In genomic region chr19:60812036-60812389, GRCm38 (mm10) we compare ENCODE assay signal across 8 mouse cellular contexts. TPM values are rescaled to one million over a fixed set of nuclear protein-coding genes. Genes with fewer than 3 reads are reported as not detected.
DNase-seq lines count a peak whose midpoint lies in the region; ATAC-seq and TF ChIP-seq lines count a peak whose summit lies in the region.

No protein-coding gene starts in this region.

- WGBS in lung, adult 2 months = 15% methylated on average over 10 of the region's 10 CpGs
- 21% methylated on average over 10 of the region's 10 CpGs for WGBS in embryonic facial prominence, embryonic 14.5 days
- 28% methylated on average over 10 of the region's 10 CpGs for WGBS in limb, embryonic 10.5 days
- WGBS in neural tube, embryonic 14.5 days = 17% methylated on average over 10 of the region's 10 CpGs

- H3K27me3 ChIP-seq in embryonic facial prominence, embryonic 14.5 days (replicated peaks; ENCODE audit: control insufficient read depth, insufficient read depth, low read length) = no peaks in the 10 kb centered on the region
- no peaks in the 10 kb centered on the region for H3K27me3 ChIP-seq in limb, embryonic 10.5 days (ENCODE audit: low read depth, poor library complexity, severe bottlenecking)
- no peaks in the 10 kb centered on the region for H3K27me3 ChIP-seq in neural tube, embryonic 14.5 days (ENCODE audit: control insufficient read depth, insufficient read depth, low read length)

- H3K9me3 ChIP-seq in embryonic facial prominence, embryonic 14.5 days (ENCODE audit: control insufficient read depth, low read length) = no peaks in the 10 kb centered on the region
- H3K9me3 ChIP-seq in limb, embryonic 10.5 days (replicated peaks) = no peaks in the 10 kb centered on the region
- H3K9me3 ChIP-seq in neural tube, embryonic 14.5 days (ENCODE audit: control insufficient read depth, low read length) = no peaks in the 10 kb centered on the region

- intact Hi-C loops in gastrocnemius, postnatal 14 days (cut with DNase I; ENCODE audit: low total_unique reads) = no loop called here

- H3K4me2 ChIP-seq in embryonic facial prominence, embryonic 14.5 days (ENCODE audit: low read depth, low read length) = peak overlapping the region; percentile 72
- H3K4me2 ChIP-seq in neural tube, embryonic 14.5 days (ENCODE audit: low read depth, low read length) = peak overlapping the region; percentile 69

- TF ChIP-seq POLR2A in lung, adult 2 months (IDR thresholded peaks at IDR 0.05; ENCODE audit: borderline replicate concordance, extremely low read depth, low read depth, low read length) = no peak

- DNase-seq in lung, adult 2 months = no peak
- no peak for DNase-seq in lung, postnatal 4 days
- DNase-seq in embryonic facial prominence, embryonic 14.5 days (ENCODE audit: low spot score) = no peak
- DNase-seq in limb, embryonic 10.5 days (ENCODE audit: low spot score) = no peak
- no peak for DNase-seq in adrenal gland, postnatal 25 days
- no peak for DNase-seq in adrenal gland, adult 2 months
- DNase-seq in gastrocnemius, postnatal 14 days = no peak

- H3K36me3 ChIP-seq in embryonic facial prominence, embryonic 14.5 days (ENCODE audit: control insufficient read depth, insufficient read depth, low read length) = peaks cover 19% of the 10 kb centered on the region
- H3K36me3 ChIP-seq in limb, embryonic 10.5 days = peaks cover 26% of the 10 kb centered on the region
- peaks cover 10% of the 10 kb centered on the region for H3K36me3 ChIP-seq in neural tube, embryonic 14.5 days (ENCODE audit: control insufficient read depth, insufficient read depth, low read length)

- H3K4me3 ChIP-seq in lung, adult 2 months (replicated peaks; ENCODE audit: extremely low read depth, low read depth, low read length) = peak overlapping the region; percentile 96
- peak overlapping the region; percentile 75 for H3K4me3 ChIP-seq in embryonic facial prominence, embryonic 14.5 days (ENCODE audit: low read depth, low read length)
- peak overlapping the region; percentile 84 for H3K4me3 ChIP-seq in limb, embryonic 10.5 days
- peak overlapping the region; percentile 74 for H3K4me3 ChIP-seq in neural tube, embryonic 14.5 days (ENCODE audit: low read depth, low read length)

- H3K4me1 ChIP-seq in lung, adult 2 months (ENCODE audit: control insufficient read depth, insufficient read depth, low read length) = peaks cover 2% of the 10 kb centered on the region; the same call in 1 of the 2 replicates
- 0 out of 2 replicates have a peak, but pooled peaks cover 9% of the 10 kb centered on the region for H3K4me1 ChIP-seq in embryonic facial prominence, embryonic 14.5 days (ENCODE audit: control insufficient read depth, insufficient read depth, low read length)
- H3K4me1 ChIP-seq in limb, embryonic 10.5 days = peaks cover 15% of the 10 kb centered on the region
- peaks cover 4% of the 10 kb centered on the region; the same call in 1 of the 2 replicates for H3K4me1 ChIP-seq in neural tube, embryonic 14.5 days (ENCODE audit: control insufficient read depth, insufficient read depth, low read length)

- ATAC-seq in embryonic facial prominence, embryonic 14.5 days (ENCODE audit: low read depth) = no peak
- peak; percentile 54 for ATAC-seq in neural tube, embryonic 14.5 days (ENCODE audit: low read depth)

- peak overlapping the region; percentile 61; the same call in 1 of the 2 replicates for H3K27ac ChIP-seq in embryonic facial prominence, embryonic 14.5 days (replicated peaks; ENCODE audit: low read depth, low read length)
- H3K27ac ChIP-seq in limb, embryonic 10.5 days = peak overlapping the region; percentile 92
- peak overlapping the region; percentile 57; the same call in 1 of the 2 replicates for H3K27ac ChIP-seq in neural tube, embryonic 14.5 days (ENCODE audit: low read depth, low read length)

- peak overlapping the region; percentile 84 for H3K9ac ChIP-seq in embryonic facial prominence, embryonic 14.5 days (ENCODE audit: low read depth, low read length)
- peak overlapping the region; percentile 89 for H3K9ac ChIP-seq in neural tube, embryonic 14.5 days (replicated peaks; ENCODE audit: low read depth, low read length)

- TF ChIP-seq CTCF in lung, adult 2 months (IDR thresholded peaks at IDR 0.05; ENCODE audit: insufficient read depth, low read length) = no peak

RNA-seq across cellular contexts. Expression of gene Fam45a, which starts 0.6 kb away (rescaled TPM):
- 9.2 and 12.5 TPM in 2 replicates for polyA plus RNA-seq in lung, adult 2 months (2012; rRNA removed)
- polyA plus RNA-seq in embryonic facial prominence, embryonic 14.5 days (2014; fragmentation: Nextera tagmentation; extraction: Ambion mirVana) = 40.8 and 46.8 TPM in 2 replicates
- polyA plus RNA-seq in limb, embryonic 10.5 days (2016; fragmentation: Nextera tagmentation; extraction: Ambion mirVana) = 22.0 and 25.8 TPM in 2 replicates
- 47.9 and 49.8 TPM in 2 replicates for polyA plus RNA-seq in neural tube, embryonic 14.5 days (2014; fragmentation: Nextera tagmentation; extraction: Ambion mirVana)
- total RNA-seq in adrenal gland, postnatal 25 days (2021) = 21.6 and 35.6 TPM in 2 replicates
- 10 to 100 TPM; 43.8 to 51.3 TPM for total RNA-seq in adrenal gland, adult 2 months (2021)
- polyA plus RNA-seq in adrenal gland, adult 2 months (2012; rRNA removed) = 1.6 and 1.9 TPM in 2 replicates
- 10 to 100 TPM in 1 of 2 experiments, 1 to 10 TPM in 1; 8.3 to 11.3 TPM for total RNA-seq in gastrocnemius, postnatal 14 days (2021)

RNA-seq across cellular contexts. Expression of gene Eif3a, which starts 21.6 kb away (rescaled TPM):
- polyA plus RNA-seq in lung, adult 2 months (2012; rRNA removed) = 20.9 and 34.9 TPM in 2 replicates
- polyA plus RNA-seq in embryonic facial prominence, embryonic 14.5 days (2014; fragmentation: Nextera tagmentation; extraction: Ambion mirVana) = 165 and 168 TPM in 2 replicates
- 156 and 175 TPM in 2 replicates for polyA plus RNA-seq in limb, embryonic 10.5 days (2016; fragmentation: Nextera tagmentation; extraction: Ambion mirVana)
- 123 and 131 TPM in 2 replicates for polyA plus RNA-seq in neural tube, embryonic 14.5 days (2014; fragmentation: Nextera tagmentation; extraction: Ambion mirVana)
- 151 and 219 TPM in 2 replicates for total RNA-seq in adrenal gland, postnatal 25 days (2021)
- total RNA-seq in adrenal gland, adult 2 months (2021) = 100 to 1,000 TPM; 126 to 169 TPM
- polyA plus RNA-seq in adrenal gland, adult 2 months (2012; rRNA removed) = 13.6 and 17.7 TPM in 2 replicates
- 10 to 100 TPM; 84.4 to 88.4 TPM for total RNA-seq in gastrocnemius, postnatal 14 days (2021)

RNA-seq across cellular contexts. Expression of gene Sfxn4, which starts 49.3 kb away (rescaled TPM):
- polyA plus RNA-seq in lung, adult 2 months (2012; rRNA removed) = 1.2 and 2.6 TPM in 2 replicates
- 8.4 and 10.1 TPM in 2 replicates for polyA plus RNA-seq in embryonic facial prominence, embryonic 14.5 days (2014; fragmentation: Nextera tagmentation; extraction: Ambion mirVana)
- polyA plus RNA-seq in limb, embryonic 10.5 days (2016; fragmentation: Nextera tagmentation; extraction: Ambion mirVana) = 8.3 and 12.8 TPM in 2 replicates
- polyA plus RNA-seq in neural tube, embryonic 14.5 days (2014; fragmentation: Nextera tagmentation; extraction: Ambion mirVana) = 11.9 and 14.6 TPM in 2 replicates
- total RNA-seq in adrenal gland, postnatal 25 days (2021) = 7.6 and 8.8 TPM in 2 replicates
- 1 to 10 TPM; 4.9 to 6.1 TPM for total RNA-seq in adrenal gland, adult 2 months (2021)
- 0.91 and 1.7 TPM in 2 replicates for polyA plus RNA-seq in adrenal gland, adult 2 months (2012; rRNA removed)
- 1 to 10 TPM; 1.6 to 1.9 TPM for total RNA-seq in gastrocnemius, postnatal 14 days (2021)

RNA-seq across cellular contexts. Expression of gene Nanos1, which starts 56.2 kb away (rescaled TPM):
- polyA plus RNA-seq in lung, adult 2 months (2012; rRNA removed) = 0.41 and 0.74 TPM in 2 replicates
- polyA plus RNA-seq in embryonic facial prominence, embryonic 14.5 days (2014; fragmentation: Nextera tagmentation; extraction: Ambion mirVana) = 2.1 and 2.4 TPM in 2 replicates
- polyA plus RNA-seq in limb, embryonic 10.5 days (2016; fragmentation: Nextera tagmentation; extraction: Ambion mirVana) = 1.0 and 1.1 TPM in 2 replicates
- 20.6 and 21.2 TPM in 2 replicates for polyA plus RNA-seq in neural tube, embryonic 14.5 days (2014; fragmentation: Nextera tagmentation; extraction: Ambion mirVana)
- total RNA-seq in adrenal gland, postnatal 25 days (2021) = 1.0 and 1.2 TPM in 2 replicates
- total RNA-seq in adrenal gland, adult 2 months (2021) = 1 to 10 TPM in 1 of 2 experiments, under 1 TPM in 1; 0.73 to 1.2 TPM
- 0.99 and 1.2 TPM in 2 replicates for polyA plus RNA-seq in adrenal gland, adult 2 months (2012; rRNA removed)
- total RNA-seq in gastrocnemius, postnatal 14 days (2021) = under 1 TPM; 0.18 to 0.31 TPM
